Mouse (Mus musculus): ENCODE results near the gene Atp1a2. TPM values are rescaled to one million over a fixed set of nuclear protein-coding genes. Genes with fewer than 3 reads are reported as not detected.
A peak's percentile ranks its signal among the peaks of the same experiment; 100 is the strongest.

Atp1a2 gene
- total RNA-seq, 1 experiment, result 0.31 TPM

DNA sequence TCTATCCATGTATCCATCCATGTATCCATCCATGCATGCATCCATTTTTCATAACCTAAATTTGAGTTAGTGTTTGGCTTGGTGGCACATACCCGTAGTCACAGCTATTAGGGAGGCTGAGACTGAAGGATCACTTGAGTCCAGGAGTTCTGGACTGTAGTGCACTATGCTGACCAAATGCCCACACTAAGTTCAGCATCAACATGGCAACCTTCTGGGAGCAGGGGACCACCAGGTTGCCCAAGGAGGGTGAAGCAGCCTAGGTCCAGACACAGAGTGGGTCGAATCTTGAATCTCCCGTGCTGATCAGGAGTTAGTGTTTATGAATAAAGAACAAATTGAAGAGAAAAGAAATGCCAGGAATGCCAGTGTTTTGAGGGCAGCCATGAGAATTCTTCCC lies 26.7 kb downstream of the Atp1a2 start:
- Histone ChIP-seq H3K4me1 (ENCODE audit: control insufficient read depth in 2 of 2, insufficient read depth in 2 of 2, low read length in 2 of 2, poor library complexity in 1 of 2) (peaks cover 0 to 4% of the 10 kb centered on the region in 2 experiments; a peak in 1 of 4 replicates), H3K27ac (ENCODE audit: insufficient read depth, low read depth, low read length, poor library complexity, severe bottlenecking) (no peak overlapping the region), H3K36me3 (ENCODE audit: control insufficient read depth, insufficient read depth, low read length, poor library complexity, severe bottlenecking) (no peaks in the 10 kb centered on the region), H3K4me3 (ENCODE audit: insufficient read depth in 1 of 2, low read depth in 1 of 2, low read length in 2 of 2, poor library complexity in 1 of 2, severe bottlenecking in 1 of 2) (no peak overlapping the region), H3K9ac (ENCODE audit: insufficient read depth, low read depth, low read length, poor library complexity, severe bottlenecking) (no peak overlapping the region), H3K9me3 (ENCODE audit: control insufficient read depth, insufficient read depth, low read depth, low read length) (no peaks in the 10 kb centered on the region)
- in situ Hi-C loops (cut with MboI; ENCODE audit: low sequenced_read_pairs in 2 of 2, unreplicated experiment in 2 of 2), result no loop called here
- no peak for DNase-seq (ENCODE audit: low read depth, low spot score)
- no peak for TF ChIP-seq CHD2 (IDR thresholded peaks at IDR 0.05; ENCODE audit: low read depth, low read length)
- no peak for TF ChIP-seq ZNF384 (IDR thresholded peaks at IDR 0.05; ENCODE audit: low read depth, low read length)
- TF ChIP-seq HCFC1 (IDR thresholded peaks at IDR 0.05; ENCODE audit: borderline replicate concordance, insufficient read depth, low read length), result no peak
- no peak for TF ChIP-seq MAFK (IDR thresholded peaks at IDR 0.05; ENCODE audit: insufficient read depth, low read depth, low read length)
- TF ChIP-seq ZC3H11A (IDR thresholded peaks at IDR 0.05; ENCODE audit: borderline replicate concordance, low read depth, low read length), result no peak

- no peak for TF ChIP-seq CHD2 (IDR thresholded peaks at IDR 0.05; ENCODE audit: low read depth, low read length)
- TF ChIP-seq HCFC1 (IDR thresholded peaks at IDR 0.05; ENCODE audit: borderline replicate concordance, insufficient read depth, low read length), result no peak
- TF ChIP-seq ZNF384 (IDR thresholded peaks at IDR 0.05; ENCODE audit: low read depth, low read length), result no peak
- TF ChIP-seq ZC3H11A (IDR thresholded peaks at IDR 0.05; ENCODE audit: borderline replicate concordance, low read depth, low read length), result no peak
- TF ChIP-seq MAFK (IDR thresholded peaks at IDR 0.05; ENCODE audit: insufficient read depth, low read depth, low read length), result no peak
- Histone ChIP-seq H3K4me1 (ENCODE audit: control insufficient read depth in 2 of 2, insufficient read depth in 2 of 2, low read length in 2 of 2, poor library complexity in 1 of 2) (peaks cover 4% of the 10 kb centered on the region in 2 experiments; a peak in 2 of 4 replicates), H3K9ac (ENCODE audit: insufficient read depth, low read depth, low read length, poor library complexity, severe bottlenecking) (no peak within 1 kb of the TSS; the same call in 1 of the 2 replicates), H3K36me3 (ENCODE audit: control insufficient read depth, insufficient read depth, low read length, poor library complexity, severe bottlenecking) (no peaks in the 10 kb centered on the region), H3K9me3 (ENCODE audit: control insufficient read depth, insufficient read depth, low read depth, low read length) (no peaks in the 10 kb centered on the region), H3K27ac (ENCODE audit: insufficient read depth, low read depth, low read length, poor library complexity, severe bottlenecking) (no peak within 1 kb of the TSS), H3K4me3 (ENCODE audit: insufficient read depth in 1 of 2, low read depth in 1 of 2, low read length in 2 of 2, poor library complexity in 1 of 2, severe bottlenecking in 1 of 2) (no peak within 1 kb of the TSS)
- in situ Hi-C loops (cut with MboI; ENCODE audit: low sequenced_read_pairs in 2 of 2, unreplicated experiment in 2 of 2), result no loop called here
- no peak for DNase-seq (ENCODE audit: low read depth, low spot score)
Observed at GRCm38 (mm10) chr1:172261477-172262078, 36.3 kb downstream of the Atp1a2 start, which contains the start of gene Igsf8. Gene Igsf8, plus strand, starts transcription at chr1:172261641.

- Histone ChIP-seq H3K36me3 (ENCODE audit: control insufficient read depth, insufficient read depth, low read length, poor library complexity, severe bottlenecking) (no peaks in the 10 kb centered on the region), H3K9me3 (ENCODE audit: control insufficient read depth, insufficient read depth, low read depth, low read length) (no peaks in the 10 kb centered on the region), H3K9ac (ENCODE audit: insufficient read depth, low read depth, low read length, poor library complexity, severe bottlenecking) (no peak within 1 kb of the TSS), H3K27ac (ENCODE audit: insufficient read depth, low read depth, low read length, poor library complexity, severe bottlenecking) (no peak within 1 kb of the TSS), H3K4me3 (ENCODE audit: insufficient read depth in 1 of 2, low read depth in 1 of 2, low read length in 2 of 2, poor library complexity in 1 of 2, severe bottlenecking in 1 of 2) (no peak within 1 kb of the TSS), H3K4me1 (ENCODE audit: control insufficient read depth in 2 of 2, insufficient read depth in 2 of 2, low read length in 2 of 2, poor library complexity in 1 of 2) (peaks cover 4% of the 10 kb centered on the region in 2 experiments; a peak in 2 of 4 replicates)
- DNase-seq (ENCODE audit: low read depth, low spot score), result no peak
- TF ChIP-seq ZC3H11A (IDR thresholded peaks at IDR 0.05; ENCODE audit: borderline replicate concordance, low read depth, low read length), result no peak
- no peak for TF ChIP-seq MAFK (IDR thresholded peaks at IDR 0.05; ENCODE audit: insufficient read depth, low read depth, low read length)
- no peak for TF ChIP-seq HCFC1 (IDR thresholded peaks at IDR 0.05; ENCODE audit: borderline replicate concordance, insufficient read depth, low read length)
- TF ChIP-seq CHD2 (IDR thresholded peaks at IDR 0.05; ENCODE audit: low read depth, low read length), result no peak
- no peak for TF ChIP-seq ZNF384 (IDR thresholded peaks at IDR 0.05; ENCODE audit: low read depth, low read length)
- in situ Hi-C loops (cut with MboI; ENCODE audit: low sequenced_read_pairs in 2 of 2, unreplicated experiment in 2 of 2), result no loop called here
Observed at GRCm38 (mm10) chr1:172258314-172258713, 39.5 kb downstream of the Atp1a2 start, which contains the start of gene Atp1a4. Gene Atp1a4, minus strand, starts transcription at chr1:172258414.

- peak; percentile 24 for DNase-seq (ENCODE audit: low read depth, low spot score)
- in situ Hi-C loops (cut with MboI; ENCODE audit: low sequenced_read_pairs in 2 of 2, unreplicated experiment in 2 of 2), result no loop called here
- no peak overlapping the region for H3K27ac ChIP-seq (ENCODE audit: insufficient read depth, low read depth, low read length, poor library complexity, severe bottlenecking)
- TF ChIP-seq ZC3H11A (IDR thresholded peaks at IDR 0.05; ENCODE audit: borderline replicate concordance, low read depth, low read length) (peak; percentile 9; the same call in 1 of the 2 replicates), MAFK (IDR thresholded peaks at IDR 0.05; ENCODE audit: insufficient read depth, low read depth, low read length) (no peak), CHD2 (IDR thresholded peaks at IDR 0.05; ENCODE audit: low read depth, low read length) (no peak)
- no peak overlapping the region for H3K9ac ChIP-seq (ENCODE audit: insufficient read depth, low read depth, low read length, poor library complexity, severe bottlenecking)
- peaks cover 2 to 6% of the 10 kb centered on the region in 2 experiments; a peak in 2 of 4 replicates for H3K4me1 ChIP-seq (ENCODE audit: control insufficient read depth in 2 of 2, insufficient read depth in 2 of 2, low read length in 2 of 2, poor library complexity in 1 of 2)
- no peak overlapping the region for H3K4me3 ChIP-seq (ENCODE audit: insufficient read depth in 1 of 2, low read depth in 1 of 2, low read length in 2 of 2, poor library complexity in 1 of 2, severe bottlenecking in 1 of 2)
- H3K9me3 ChIP-seq (ENCODE audit: control insufficient read depth, insufficient read depth, low read depth, low read length), result no peaks in the 10 kb centered on the region
- no peaks in the 10 kb centered on the region for H3K36me3 ChIP-seq (ENCODE audit: control insufficient read depth, insufficient read depth, low read length, poor library complexity, severe bottlenecking)
Observed at GRCm38 (mm10) chr1:172247679-172248078, 50.2 kb downstream of the Atp1a2 start.

Data from ES-E14 (cell line).